Mouse (Mus musculus) limb, embryonic 14.5 days (tissue): ENCODE measurements around the gene Trim65. TPM values are rescaled to one million over a fixed set of nuclear protein-coding genes. Genes with fewer than 3 reads are reported as not detected.
A peak's percentile ranks its signal among the peaks of the same experiment; 100 is the strongest.

Source experiments
- ATAC-seq: fragments of 200-750 bp; cut with Nextera tagmentation; 2 replicates; pipeline ENCODE4 v1.8.0; 2017; ENCODE audit warnings: low read depth, moderate number of reproducible peaks, moderate TSS enrichment; ENCODE audit not compliant: low FRiP score
- DNase-seq: peaks from one replicate; pipeline ENCODE4 v3.0.0-alpha.2; 2015; ENCODE audit warnings: low spot score
- H3K27ac ChIP-seq: fragments of 300-500 bp; sonication (generic); replicated peaks from 2 replicates; pipeline ENCODE4 v1.5.1; 2014; ENCODE audit warnings: low read depth, mild to moderate bottlenecking, low read length, moderate library complexity, mixed read lengths
- H3K27me3 ChIP-seq: fragments of 300-500 bp; sonication (generic); 2 replicates; pipeline ENCODE4 v1.6.1; 2014; ENCODE audit warnings: low read length, mixed read lengths; ENCODE audit not compliant: control insufficient read depth, insufficient read depth
- H3K36me3 ChIP-seq: fragments of 300-500 bp; sonication (generic); 2 replicates; pipeline ENCODE4 v1.6.1; 2014; ENCODE audit warnings: mild to moderate bottlenecking, low read length, moderate library complexity, mixed read lengths; ENCODE audit not compliant: control insufficient read depth, insufficient read depth
- H3K4me1 ChIP-seq: fragments of 300-500 bp; sonication (generic); 2 replicates; pipeline ENCODE4 v1.6.1; 2014; ENCODE audit warnings: antibody characterized with exemption, low read length, mixed read lengths; ENCODE audit not compliant: control insufficient read depth, insufficient read depth
- H3K4me2 ChIP-seq: fragments of 300-500 bp; sonication (generic); replicated peaks from 2 replicates; pipeline ENCODE4 v1.6.1; 2014; ENCODE audit warnings: low read depth, mild to moderate bottlenecking, low read length, moderate library complexity; ENCODE audit not compliant: severe bottlenecking
- H3K4me3 ChIP-seq: fragments of 300-500 bp; sonication (generic); replicated peaks from 2 replicates; pipeline ENCODE4 v1.5.1; 2014; ENCODE audit warnings: low read length
- H3K9ac ChIP-seq: fragments of 300-500 bp; sonication (generic); 2 replicates; pipeline ENCODE4 v1.6.1; 2014; ENCODE audit warnings: mild to moderate bottlenecking, low read depth, low read length, moderate library complexity; ENCODE audit not compliant: severe bottlenecking
- H3K9me3 ChIP-seq: fragments of 300-500 bp; sonication (generic); 2 replicates; pipeline ENCODE4 v1.6.1; 2016; ENCODE audit warnings: low read length; ENCODE audit not compliant: control insufficient read depth
- POLR2A ChIP-seq: fragments of 200-500 bp; IDR thresholded peaks from 2 replicates; pipeline ENCODE4 v1.8.0; 2012; ENCODE audit warnings: inconsistent platforms, mild to moderate bottlenecking, moderate library complexity, borderline replicate concordance; ENCODE audit not compliant: insufficient read depth, insufficient read length; ENCODE audit errors: extremely low read depth
- WGBS: fragments of 180-500 bp; shearing (Covaris S2); extraction: QIAGEN DNeasy Blood & Tissue Kit; methylation state at CpG from one replicate; pipeline ENCODE4 v1.1.7; 2014; 5-methylcytosine and 5-hydroxymethylcytosine counted together
- polyA plus RNA-seq, 2 experiments: library from polyadenylated mRNA; depleted of rRNA in 1 of 2; stranded (reverse) in 1 of 2; unstranded in 1 of 2; fragments of >200 nt; fragmentation: Nextera tagmentation in 1 of 2; extraction: Ambion mirVana in 1 of 2; gene quantifications; 2 replicates each; pipeline versions ENCODE4 v1.2.1 to v1.2.3; 2012 to 2014

Gene Trim65
- polyA plus RNA-seq, 2 experiments, result 3.1 to 4.9 TPM

GRCm38 (mm10) chr11:116083096-116083672 lies 47.7 kb downstream of the Trim65 start:
- peaks cover 54% of the 10 kb centered on the region for H3K36me3 ChIP-seq
- H3K4me1 ChIP-seq, result peaks cover 15% of the 10 kb centered on the region
- no peak overlapping the region for H3K27ac ChIP-seq
- H3K4me2 ChIP-seq, result no peak overlapping the region
- TF ChIP-seq POLR2A, result no peak
- H3K9ac ChIP-seq, result no peak overlapping the region
- H3K9me3 ChIP-seq, result no peaks in the 10 kb centered on the region
- H3K27me3 ChIP-seq, result no peaks in the 10 kb centered on the region
- 88% methylated on average over 14 of the region's 14 CpGs for WGBS
- no peak overlapping the region for H3K4me3 ChIP-seq
- ATAC-seq (no peak), DNase-seq (no peak)

GRCm38 (mm10) chr11:116081081-116081480 lies 49.8 kb downstream of the Trim65 start:
- no peak overlapping the region for H3K9ac ChIP-seq
- DNase-seq (no peak), ATAC-seq (no peak)
- H3K4me3 ChIP-seq, result no peak overlapping the region
- 72% methylated on average over 6 of the region's 6 CpGs for whole genome bisulfite sequencing
- no peaks in the 10 kb centered on the region for H3K9me3 ChIP-seq
- TF ChIP-seq POLR2A, result no peak
- no peak overlapping the region for H3K27ac ChIP-seq
- H3K27me3 ChIP-seq, result no peaks in the 10 kb centered on the region
- peaks cover 54% of the 10 kb centered on the region for H3K36me3 ChIP-seq
- peaks cover 20% of the 10 kb centered on the region for H3K4me1 ChIP-seq
- H3K4me2 ChIP-seq, result no peak overlapping the region

- Histone ChIP-seq H3K27me3 (no peaks in the 10 kb centered on the region), H3K9me3 (no peaks in the 10 kb centered on the region), H3K4me3 (no peak overlapping the region), H3K36me3 (peaks cover 54% of the 10 kb centered on the region), H3K4me1 (peaks cover 14% of the 10 kb centered on the region; the same call in 1 of the 2 replicates), H3K9ac (no peak overlapping the region), H3K4me2 (no peak overlapping the region), H3K27ac (no peak overlapping the region)
- DNase-seq (no peak), ATAC-seq (no peak)
- TF ChIP-seq POLR2A, result no peak
- 82% methylated on average over 10 of the region's 10 CpGs for WGBS
Measured at GRCm38 (mm10) chr11:116079511-116079910, 51.4 kb downstream of the Trim65 start.

GRCm38 (mm10) chr11:116078676-116079320 lies 52.1 kb downstream of the Trim65 start:
- H3K9ac ChIP-seq, result no peak overlapping the region
- peaks cover 49% of the 10 kb centered on the region for H3K36me3 ChIP-seq
- DNase-seq, result no peak
- H3K4me3 ChIP-seq, result no peak overlapping the region
- WGBS, result 40% methylated on average over 10 of the region's 10 CpGs
- peaks cover 14% of the 10 kb centered on the region; the same call in 1 of the 2 replicates for H3K4me1 ChIP-seq
- no peaks in the 10 kb centered on the region for H3K27me3 ChIP-seq
- TF ChIP-seq POLR2A, result no peak
- H3K9me3 ChIP-seq, result no peaks in the 10 kb centered on the region
- no peak for ATAC-seq
- H3K4me2 ChIP-seq, result no peak overlapping the region
- 0 out of 2 replicates have a peak overlapping the region, but pooled peaks have one; percentile 38 for H3K27ac ChIP-seq

GRCm38 (mm10) chr11:116078221-116078620 lies 52.7 kb downstream of the Trim65 start:
- peak; percentile 28 for DNase-seq
- no peak overlapping the region; the same call in 1 of the 2 replicates for H3K27ac ChIP-seq
- H3K9me3 ChIP-seq, result no peaks in the 10 kb centered on the region
- H3K36me3 ChIP-seq, result peaks cover 43% of the 10 kb centered on the region
- TF ChIP-seq POLR2A, result no peak
- H3K27me3 ChIP-seq, result no peaks in the 10 kb centered on the region
- WGBS, result 11% methylated on average over 16 of the region's 16 CpGs
- 0 out of 2 replicates have a peak overlapping the region, but pooled peaks have one; percentile 34 for H3K9ac ChIP-seq
- peak overlapping the region; percentile 43 for H3K4me2 ChIP-seq
- H3K4me3 ChIP-seq, result peak overlapping the region; percentile 19; the same call in 1 of the 2 replicates
- ATAC-seq, result no peak
- H3K4me1 ChIP-seq, result peaks cover 14% of the 10 kb centered on the region; the same call in 1 of the 2 replicates
